Mouse (Mus musculus) forelimb bud, embryonic 11.5 days (tissue): ENCODE results near the gene Gm28998.
"Not testable (repeated sequence)": the region's sequence is repeated elsewhere in the genome, so short reads cannot be mapped to it uniquely, and the experiment has no call there.

ENCODE experiments used
- DNase-seq: peaks from one replicate; pipeline ENCODE4 v3.0.0-alpha.2; 2012; ENCODE audit warnings: low read depth, low spot score

The Gm28998 gene

DNA sequence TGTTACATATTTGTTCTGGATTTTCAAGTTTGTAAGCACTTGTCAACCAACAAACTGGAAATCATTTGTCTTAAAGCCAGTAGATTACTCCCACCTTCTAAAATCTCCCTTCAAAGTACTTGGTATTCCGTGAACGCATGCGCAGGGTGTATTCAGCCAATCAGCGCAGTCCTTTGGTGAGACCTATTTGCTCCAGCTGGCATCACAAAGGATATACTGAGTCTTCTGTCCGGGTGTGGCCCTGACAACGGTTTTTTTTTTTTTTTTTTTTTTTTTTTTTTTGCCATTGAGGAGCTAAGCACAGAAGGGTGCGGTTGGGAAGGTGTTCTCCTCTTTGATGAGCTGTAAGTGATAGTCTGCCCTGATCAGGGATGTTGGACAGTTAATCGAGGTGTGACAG lies at the start of gene Gm28998:
Gene Gm28998 (plus strand): TSS at position 301 of the 400 bp plus-strand sequence.
- not testable (repeated sequence) for DNase-seq
